14 mouse cellular contexts compared by ENCODE assay signal in genomic region chr9:91528838-91529475, GRCm38 (mm10).
"Had no signal": no experiment of that assay in that cellular context is flagged by ENCODE, and none has a peak within 500 bp of the region (broad histone marks: within the 10 kb centered on the region; RNA-seq: fewer than 3 reads in every experiment).

No protein-coding gene starts in this region.

- H3K4me1 ChIP-seq: limb, embryonic 12.5 days; liver, embryonic 13.5 days; lung, embryonic 15.5 days; midbrain, embryonic 12.5 days; neural tube, embryonic 13.5 days had no signal

- H3K27ac ChIP-seq: layer of hippocampus, adult 2 months; limb, embryonic 12.5 days; liver, embryonic 13.5 days; lung, embryonic 15.5 days; midbrain, embryonic 12.5 days; neural tube, embryonic 13.5 days; stomach, postnatal 0 days had no signal

- H3K4me3 ChIP-seq: layer of hippocampus, adult 2 months; limb, embryonic 12.5 days; liver, embryonic 13.5 days; lung, embryonic 15.5 days; midbrain, embryonic 12.5 days; neural tube, embryonic 13.5 days had no signal

- ATAC-seq: liver, postnatal 0 days; midbrain, embryonic 16.5 days had no signal

- DNase-seq: kidney, adult 8-10 months; kidney, postnatal 25 days; liver; liver, embryonic 13.5 days; liver, postnatal 0 days; thymus, adult 18-20 months; thymus, postnatal 14 days had no signal

- H3K4me2 ChIP-seq: limb, embryonic 12.5 days; liver, embryonic 13.5 days; lung, embryonic 15.5 days; midbrain, embryonic 12.5 days; neural tube, embryonic 13.5 days had no signal

- H3K27me3 ChIP-seq: limb, embryonic 12.5 days; liver, embryonic 13.5 days; lung, embryonic 15.5 days; midbrain, embryonic 12.5 days; neural tube, embryonic 13.5 days had no signal

- H3K9ac ChIP-seq: limb, embryonic 12.5 days; liver, embryonic 13.5 days; liver, postnatal 0 days; lung, embryonic 15.5 days; midbrain, embryonic 12.5 days; neural tube, embryonic 13.5 days had no signal

- H3K9me3 ChIP-seq: limb, embryonic 12.5 days; liver, embryonic 13.5 days; lung, embryonic 15.5 days; midbrain, embryonic 12.5 days; neural tube, embryonic 13.5 days had no signal

- H3K36me3 ChIP-seq: limb, embryonic 12.5 days; liver, embryonic 13.5 days; lung, embryonic 15.5 days; midbrain, embryonic 12.5 days; neural tube, embryonic 13.5 days had no signal
